In the genomic region with DNA sequence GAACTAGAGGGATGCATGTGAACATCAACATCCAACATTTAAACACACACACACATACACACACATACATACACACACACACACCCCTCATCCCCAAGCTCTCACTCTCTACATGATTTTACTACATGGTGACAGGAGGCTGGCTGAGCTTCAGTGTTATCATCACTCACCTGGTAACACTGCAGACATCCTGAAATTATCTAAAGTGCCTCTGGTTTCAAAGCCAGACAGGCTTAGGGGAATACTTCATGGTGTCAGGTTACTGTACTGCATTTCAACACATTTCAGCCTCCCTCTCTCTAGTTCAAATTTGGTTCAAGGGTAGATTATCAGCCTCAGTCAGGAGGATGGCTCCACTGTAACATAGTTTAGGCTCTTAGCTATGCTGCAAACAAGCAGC, we compare ENCODE assay signal across 19 mouse cellular contexts. TPM values are rescaled to one million over a fixed set of nuclear protein-coding genes. Genes with fewer than 3 reads are reported as not detected.
A peak's percentile ranks its signal among the peaks of the same experiment; 100 is the strongest.
DNase-seq lines count a peak whose midpoint lies in the region; ATAC-seq and TF ChIP-seq lines count a peak whose summit lies in the region.
"Had no signal": no experiment of that assay in that cellular context is flagged by ENCODE, and none has a peak within 500 bp of the region (broad histone marks: within the 10 kb centered on the region; RNA-seq: fewer than 3 reads in every experiment).

No protein-coding gene starts in this region.

- ATAC-seq in liver, embryonic 12.5 days: no peak
- ATAC-seq in heart, embryonic 15.5 days (replicated peaks; ENCODE audit: insufficient number of reproducible peaks, insufficient read depth, low FRiP score, low read depth): peak; percentile 53
- ATAC-seq in megakaryocyte-erythroid progenitor cell, adult 5-6 weeks (replicated peaks; ENCODE audit: low FRiP score, low TSS enrichment, poor library complexity, severe bottlenecking): peak; percentile 8; the same call in 1 of the 2 replicates
- ATAC-seq in forebrain, embryonic 13.5 days: no peak
- ATAC-seq: CD4-positive, CD25-positive, alpha-beta regulatory T cell, adult 4 months; intestine, postnatal 0 days had no signal

- no peak overlapping the region; the same call in 1 of the 2 replicates for H3K4me2 ChIP-seq in liver, embryonic 12.5 days
- peak overlapping the region; percentile 22; the same call in 1 of the 2 replicates for H3K4me2 ChIP-seq in heart, embryonic 15.5 days
- H3K4me2 ChIP-seq in forebrain, embryonic 13.5 days: no peak overlapping the region
- H3K4me2 ChIP-seq: embryonic facial prominence, embryonic 12.5 days; forebrain, embryonic 12.5 days; hindbrain, embryonic 13.5 days; limb, embryonic 15.5 days had no signal

- H3K27ac ChIP-seq in liver, embryonic 12.5 days: peak overlapping the region; percentile 69
- peak overlapping the region; percentile 42; the same call in 1 of the 2 replicates for H3K27ac ChIP-seq in embryonic fibroblast, embryonic 13.5 days (ENCODE audit: insufficient read depth, low read length)
- peak overlapping the region; percentile 73 for H3K27ac ChIP-seq in heart, embryonic 15.5 days
- no peak overlapping the region for H3K27ac ChIP-seq in forebrain, embryonic 13.5 days
- H3K27ac ChIP-seq: embryonic facial prominence, embryonic 12.5 days; forebrain, embryonic 12.5 days; hindbrain, embryonic 13.5 days; limb, embryonic 15.5 days; macrophage had no signal

- H3K9me3 ChIP-seq in liver, embryonic 12.5 days (replicated peaks): no peaks in the 10 kb centered on the region
- H3K9me3 ChIP-seq in heart, embryonic 15.5 days (replicated peaks): no peaks in the 10 kb centered on the region
- no peaks in the 10 kb centered on the region for H3K9me3 ChIP-seq in forebrain, embryonic 13.5 days (replicated peaks)
- H3K9me3 ChIP-seq: embryonic facial prominence, embryonic 12.5 days; forebrain, embryonic 12.5 days; hindbrain, embryonic 13.5 days; limb, embryonic 15.5 days had no signal

- no peak for DNase-seq in liver
- DNase-seq in gastrocnemius, postnatal 10 days: no peak
- DNase-seq in cerebellum, postnatal 25 days: no peak
- DNase-seq: gastrocnemius, postnatal 14 days; kidney, postnatal 10 days; layer of hippocampus, adult 9-11 months had no signal

- H3K36me3 ChIP-seq in liver, embryonic 12.5 days: peaks cover 22% of the 10 kb centered on the region
- H3K36me3 ChIP-seq in heart, embryonic 15.5 days: peaks cover 1% of the 10 kb centered on the region; the same call in 1 of the 2 replicates
- H3K36me3 ChIP-seq in forebrain, embryonic 13.5 days (ENCODE audit: poor library complexity, severe bottlenecking): peaks cover 35% of the 10 kb centered on the region

- no peak for TF ChIP-seq CTCF in embryonic fibroblast, embryonic 13.5 days (IDR thresholded peaks at IDR 0.05; ENCODE audit: borderline replicate concordance, insufficient read depth, low read length)

- no peak for TF ChIP-seq POLR2A in embryonic fibroblast, embryonic 13.5 days (IDR thresholded peaks at IDR 0.05; ENCODE audit: low read depth, low read length)

- peaks cover 75% of the 10 kb centered on the region for H3K4me1 ChIP-seq in liver, embryonic 12.5 days
- H3K4me1 ChIP-seq in embryonic fibroblast, embryonic 13.5 days (ENCODE audit: control insufficient read depth, insufficient read depth, low read length): peaks cover 8% of the 10 kb centered on the region
- H3K4me1 ChIP-seq in heart, embryonic 15.5 days (replicated peaks): peaks cover 26% of the 10 kb centered on the region
- H3K4me1 ChIP-seq in forebrain, embryonic 13.5 days: peaks cover 11% of the 10 kb centered on the region

- no peaks in the 10 kb centered on the region for H3K27me3 ChIP-seq in liver, embryonic 12.5 days (replicated peaks)
- 0 out of 2 replicates have a peak, but pooled peaks cover 8% of the 10 kb centered on the region for H3K27me3 ChIP-seq in heart, embryonic 15.5 days
- H3K27me3 ChIP-seq in forebrain, embryonic 13.5 days: no peaks in the 10 kb centered on the region
- H3K27me3 ChIP-seq: embryonic facial prominence, embryonic 12.5 days; forebrain, embryonic 12.5 days; hindbrain, embryonic 13.5 days; limb, embryonic 15.5 days; Patski had no signal

- no peak overlapping the region for H3K4me3 ChIP-seq in liver, embryonic 12.5 days
- no peak overlapping the region for H3K4me3 ChIP-seq in embryonic fibroblast, embryonic 13.5 days (ENCODE audit: insufficient read depth, low read length)
- no peak overlapping the region for H3K4me3 ChIP-seq in heart, embryonic 15.5 days
- no peak overlapping the region for H3K4me3 ChIP-seq in forebrain, embryonic 13.5 days
- H3K4me3 ChIP-seq: embryonic facial prominence, embryonic 12.5 days; forebrain, embryonic 12.5 days; hindbrain, embryonic 13.5 days; limb, embryonic 15.5 days had no signal

- H3K9ac ChIP-seq in liver, embryonic 12.5 days: 0 out of 2 replicates have a peak overlapping the region, but pooled peaks have one; percentile 1
- H3K9ac ChIP-seq in heart, embryonic 15.5 days: no peak overlapping the region
- no peak overlapping the region for H3K9ac ChIP-seq in forebrain, embryonic 13.5 days
- H3K9ac ChIP-seq: embryonic facial prominence, embryonic 12.5 days; forebrain, embryonic 12.5 days; hindbrain, embryonic 13.5 days; limb, embryonic 15.5 days had no signal

RNA-seq across cellular contexts. Expression of a gene that starts 4.8 kb away (rescaled TPM):
- 8.8 and 10.0 TPM in 2 replicates for polyA plus RNA-seq in liver, embryonic 12.5 days (2016; fragmentation: Nextera tagmentation; extraction: Ambion mirVana)
- 18.7 and 30.3 TPM in 2 replicates for polyA plus RNA-seq in embryonic fibroblast, embryonic 13.5 days (2011; ENCODE audit: insufficient read length, low read depth, missing spikeins)
- 15.2 and 18.5 TPM in 2 replicates for polyA plus RNA-seq in heart, embryonic 15.5 days (2015; fragmentation: Nextera tagmentation; extraction: Ambion mirVana)
- 10.0 and 19.5 TPM in 2 replicates for total RNA-seq in megakaryocyte-erythroid progenitor cell, adult 5-6 weeks (2014; fragmentation: Nextera tagmentation)
- total RNA-seq in megakaryocyte-erythroid progenitor cell, adult 5-6 weeks (2017): 18.2 and 21.9 TPM in 2 replicates
- 10 to 100 TPM; 61.8 to 72.8 TPM for total RNA-seq in gastrocnemius, postnatal 10 days (2021)
- 10.0 and 11.2 TPM in 2 replicates for polyA plus RNA-seq in forebrain, embryonic 13.5 days (2015; fragmentation: Nextera tagmentation; extraction: Ambion mirVana)

RNA-seq across cellular contexts. Expression of a gene that starts 4.8 kb away (rescaled TPM):
- 5.0 and 5.1 TPM in 2 replicates for polyA plus RNA-seq in liver, embryonic 12.5 days (2016; fragmentation: Nextera tagmentation; extraction: Ambion mirVana)
- polyA plus RNA-seq in embryonic fibroblast, embryonic 13.5 days (2011; ENCODE audit: insufficient read length, low read depth, missing spikeins): 18.4 and 20.4 TPM in 2 replicates
- polyA plus RNA-seq in heart, embryonic 15.5 days (2015; fragmentation: Nextera tagmentation; extraction: Ambion mirVana): 6.4 and 7.4 TPM in 2 replicates
- total RNA-seq in megakaryocyte-erythroid progenitor cell, adult 5-6 weeks (2014; fragmentation: Nextera tagmentation): 12.0 and 19.6 TPM in 2 replicates
- total RNA-seq in megakaryocyte-erythroid progenitor cell, adult 5-6 weeks (2017): 7.5 and 10.3 TPM in 2 replicates
- total RNA-seq in gastrocnemius, postnatal 10 days (2021): 10 to 100 TPM in 1 of 2 experiments, 1 to 10 TPM in 1; 7.9 to 10.4 TPM
- 12.6 and 12.9 TPM in 2 replicates for polyA plus RNA-seq in forebrain, embryonic 13.5 days (2015; fragmentation: Nextera tagmentation; extraction: Ambion mirVana)

RNA-seq across cellular contexts. Expression of a gene that starts 39.5 kb away (rescaled TPM):
- polyA plus RNA-seq in liver, embryonic 12.5 days (2016; fragmentation: Nextera tagmentation; extraction: Ambion mirVana): 20.3 and 22.2 TPM in 2 replicates
- polyA plus RNA-seq in embryonic fibroblast, embryonic 13.5 days (2011; ENCODE audit: insufficient read length, low read depth, missing spikeins): 13.8 and 25.3 TPM in 2 replicates
- polyA plus RNA-seq in heart, embryonic 15.5 days (2015; fragmentation: Nextera tagmentation; extraction: Ambion mirVana): 11.0 and 12.3 TPM in 2 replicates
- 25.2 and 35.0 TPM in 2 replicates for total RNA-seq in megakaryocyte-erythroid progenitor cell, adult 5-6 weeks (2014; fragmentation: Nextera tagmentation)
- 79.4 and 105 TPM in 2 replicates for total RNA-seq in megakaryocyte-erythroid progenitor cell, adult 5-6 weeks (2017)
- total RNA-seq in gastrocnemius, postnatal 10 days (2021): 1 to 10 TPM; 8.4 to 9.6 TPM
- polyA plus RNA-seq in forebrain, embryonic 13.5 days (2015; fragmentation: Nextera tagmentation; extraction: Ambion mirVana): 18.2 and 25.3 TPM in 2 replicates

Comparison
In these comparisons a context has a peak if more than half of its experiments do, and no peak if none do; other contexts are left out.
1. ATAC-seq: peak in heart, embryonic 15.5 days (single experiment) and megakaryocyte-erythroid progenitor cell, adult 5-6 weeks (single experiment); none in liver, embryonic 12.5 days (single experiment) and forebrain, embryonic 13.5 days (single experiment).